Mouse (Mus musculus): ENCODE results near the gene Ergic1.

The Ergic1 gene

DNA sequence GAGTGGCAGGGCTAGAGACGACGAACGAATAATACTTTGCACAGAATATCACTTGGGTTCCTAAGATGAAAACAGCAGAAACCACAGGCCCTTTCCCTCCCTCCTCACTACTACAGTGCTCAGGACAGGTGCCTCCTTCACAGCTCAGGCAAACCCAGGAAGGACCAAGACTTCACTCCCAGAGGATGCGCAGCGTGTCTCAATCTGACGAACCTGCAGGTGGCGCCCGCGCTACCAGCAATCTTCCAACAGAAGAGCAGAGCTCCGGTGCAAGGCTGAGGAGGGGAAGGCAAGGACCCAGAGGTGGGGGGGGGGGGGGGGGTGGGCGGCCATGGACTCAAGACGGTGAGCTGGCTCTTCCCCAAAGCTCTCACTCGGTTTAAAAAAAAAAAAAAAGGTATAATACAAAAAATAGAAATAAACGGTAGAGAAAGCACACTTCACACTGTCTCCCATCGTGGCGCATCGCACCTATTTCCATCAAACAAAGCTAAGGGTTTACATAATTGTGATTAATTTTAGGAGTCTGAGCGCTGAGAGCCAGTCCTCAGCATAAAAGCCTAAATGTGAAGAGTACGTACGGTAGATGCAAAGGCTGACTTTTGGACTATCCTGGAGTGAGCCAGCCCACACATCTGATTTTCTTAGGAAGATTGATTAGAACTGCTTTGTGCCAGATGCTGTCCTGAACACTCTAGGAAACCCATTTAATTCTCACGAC is 99.1 kb downstream of the Ergic1 start:
- TF ChIP-seq GATA4 (IDR thresholded peaks at IDR 0.05; ENCODE audit: insufficient replicate concordance, low read length), result no peak

DNA sequence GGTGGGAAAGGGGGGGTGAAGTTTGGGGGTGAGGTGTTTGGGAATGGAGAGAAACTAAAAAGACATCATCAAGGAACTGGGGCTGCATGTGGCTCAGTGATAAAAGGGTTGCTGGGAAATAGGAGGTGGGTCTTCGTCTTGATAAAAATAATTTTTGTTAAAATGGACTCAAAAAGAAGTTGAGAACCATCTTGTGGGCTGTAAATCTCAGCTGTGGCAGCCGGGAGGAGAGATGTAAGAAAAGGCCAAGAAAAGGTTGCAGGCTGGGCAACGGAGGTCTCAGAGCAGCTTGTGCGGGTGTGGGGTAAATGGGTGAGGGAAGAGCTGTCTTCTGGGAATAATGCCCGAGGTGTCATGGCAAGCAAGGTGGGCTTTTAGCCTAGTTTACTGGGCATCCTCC is 100.9 kb downstream of the Ergic1 start:
- TF ChIP-seq GATA4 (IDR thresholded peaks at IDR 0.05; ENCODE audit: insufficient replicate concordance, low read length), result no peak

DNA sequence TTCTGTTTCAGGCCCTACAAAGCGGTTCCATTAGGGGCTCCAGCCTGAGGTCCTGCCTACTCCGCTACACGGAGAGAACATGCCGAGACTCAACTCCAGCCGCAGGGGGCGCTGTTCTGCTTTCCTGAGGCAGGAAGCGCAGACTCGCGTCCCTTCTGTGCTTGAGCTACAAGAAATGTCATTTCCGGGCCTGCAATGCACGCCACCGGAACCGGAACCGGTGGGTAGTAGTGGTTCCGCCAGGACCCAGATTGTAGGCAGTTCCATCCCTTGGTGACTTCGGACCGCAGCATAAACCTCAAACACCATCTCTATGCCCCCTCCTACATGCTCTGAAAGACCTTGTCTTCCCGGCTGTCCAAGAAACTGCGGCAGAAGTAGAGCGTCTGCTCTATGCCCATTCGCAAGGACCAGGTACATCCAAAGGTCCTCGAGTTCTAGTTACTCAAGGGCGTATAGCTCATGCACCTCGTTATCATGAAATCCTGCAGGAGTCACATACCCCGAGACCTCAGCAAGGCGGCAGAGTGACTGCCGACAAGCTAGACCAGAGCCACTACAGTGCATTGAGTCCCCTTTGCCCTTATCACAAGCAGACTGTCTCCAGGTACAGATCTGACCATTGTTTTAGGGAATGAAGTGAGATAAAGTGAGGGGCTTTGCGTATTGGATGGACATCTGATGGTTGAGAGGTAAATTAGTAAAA is 101.8 kb downstream of the Ergic1 start, which contains the start of gene Atp6v0e:
Atp6v0e (plus strand) TSS at position 254 of the 706 bp plus-strand sequence.
- TF ChIP-seq GATA4 (IDR thresholded peaks at IDR 0.05; ENCODE audit: insufficient replicate concordance, low read length), result peak; percentile 55; the same call in 1 of the 2 replicates

DNA sequence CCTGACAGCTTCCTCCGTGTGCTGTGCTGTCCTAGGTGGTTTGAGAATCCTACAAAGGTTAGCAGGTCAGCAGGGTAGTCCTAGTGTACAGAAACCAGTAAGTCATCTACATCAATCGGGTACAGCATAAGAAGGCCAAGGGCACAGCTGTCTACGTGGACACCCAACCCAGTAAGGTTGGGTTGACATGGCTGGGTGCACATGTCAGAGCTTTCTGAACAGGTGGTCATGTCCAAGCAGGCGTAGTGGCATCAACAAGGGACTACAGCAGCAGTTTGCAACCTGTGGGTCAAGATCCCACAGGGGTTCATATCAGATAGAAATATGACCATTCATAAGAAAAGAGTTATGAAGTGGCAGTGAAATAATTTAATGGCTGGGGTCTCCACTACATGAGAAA is 104.3 kb downstream of the Ergic1 start:
- TF ChIP-seq GATA4 (IDR thresholded peaks at IDR 0.05; ENCODE audit: insufficient replicate concordance, low read length), result no peak

DNA sequence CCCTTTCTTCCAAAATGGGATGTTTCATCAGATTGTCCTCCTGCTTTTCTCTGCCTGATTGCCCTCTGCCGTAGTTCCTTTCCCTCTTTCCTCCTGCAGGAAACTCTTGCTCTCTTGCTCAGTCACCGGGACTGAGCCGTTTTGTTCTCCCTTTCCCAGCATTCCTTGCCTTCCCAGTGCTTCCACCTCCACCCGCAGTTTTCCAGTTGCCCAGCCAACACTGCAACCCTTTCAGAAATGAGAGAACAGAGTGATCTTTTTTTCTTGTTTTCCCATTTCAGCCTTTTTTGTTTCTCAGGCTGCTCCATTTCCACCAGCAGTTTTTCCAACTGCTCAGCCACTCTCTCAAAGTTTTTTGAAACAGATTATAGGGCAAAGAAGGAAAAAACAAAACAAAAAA is 110.0 kb downstream of the Ergic1 start:
- TF ChIP-seq GATA4 (IDR thresholded peaks at IDR 0.05; ENCODE audit: insufficient replicate concordance, low read length), result no peak

DNA sequence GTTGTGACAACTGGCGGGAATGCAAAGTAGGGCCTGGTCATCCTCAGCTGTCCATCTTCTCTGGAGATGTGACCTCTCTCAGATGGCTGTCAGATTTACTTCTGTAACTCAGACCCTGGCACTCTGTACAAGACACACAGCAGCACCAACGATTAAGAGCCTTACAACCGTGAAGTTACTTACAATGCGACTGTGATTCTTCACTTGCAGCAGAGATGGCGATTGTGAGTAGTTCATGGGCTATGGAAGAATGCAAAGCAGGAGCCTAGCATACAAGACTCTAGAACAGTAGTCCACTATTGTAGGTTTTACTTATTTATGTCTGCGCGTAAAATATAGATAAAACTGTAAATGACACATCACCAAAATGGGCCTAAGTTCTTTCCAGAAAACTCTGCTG is 114.6 kb downstream of the Ergic1 start:
- no peak for TF ChIP-seq GATA4 (IDR thresholded peaks at IDR 0.05; ENCODE audit: insufficient replicate concordance, low read length)

DNA sequence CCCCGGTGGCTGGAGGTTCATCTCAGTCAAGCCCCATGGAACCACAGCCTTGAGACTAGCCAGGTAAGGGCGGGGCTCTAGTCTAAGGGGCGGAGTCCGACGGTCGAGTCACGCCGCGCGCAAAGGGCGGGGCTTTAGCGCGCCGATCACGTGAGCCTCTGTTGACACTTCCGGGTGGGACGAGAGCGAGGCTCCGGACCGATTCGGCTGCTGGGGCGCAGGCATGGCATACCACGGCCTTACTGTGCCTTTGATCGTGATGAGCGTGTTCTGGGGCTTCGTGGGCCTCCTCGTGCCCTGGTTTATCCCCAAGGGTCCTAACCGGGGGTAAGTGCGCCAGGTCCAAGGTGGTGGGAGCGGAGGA is 114.9 kb downstream of the Ergic1 start:
- TF ChIP-seq GATA4 (IDR thresholded peaks at IDR 0.05; ENCODE audit: insufficient replicate concordance, low read length), result peak; percentile 18; the same call in 1 of the 2 replicates

DNA sequence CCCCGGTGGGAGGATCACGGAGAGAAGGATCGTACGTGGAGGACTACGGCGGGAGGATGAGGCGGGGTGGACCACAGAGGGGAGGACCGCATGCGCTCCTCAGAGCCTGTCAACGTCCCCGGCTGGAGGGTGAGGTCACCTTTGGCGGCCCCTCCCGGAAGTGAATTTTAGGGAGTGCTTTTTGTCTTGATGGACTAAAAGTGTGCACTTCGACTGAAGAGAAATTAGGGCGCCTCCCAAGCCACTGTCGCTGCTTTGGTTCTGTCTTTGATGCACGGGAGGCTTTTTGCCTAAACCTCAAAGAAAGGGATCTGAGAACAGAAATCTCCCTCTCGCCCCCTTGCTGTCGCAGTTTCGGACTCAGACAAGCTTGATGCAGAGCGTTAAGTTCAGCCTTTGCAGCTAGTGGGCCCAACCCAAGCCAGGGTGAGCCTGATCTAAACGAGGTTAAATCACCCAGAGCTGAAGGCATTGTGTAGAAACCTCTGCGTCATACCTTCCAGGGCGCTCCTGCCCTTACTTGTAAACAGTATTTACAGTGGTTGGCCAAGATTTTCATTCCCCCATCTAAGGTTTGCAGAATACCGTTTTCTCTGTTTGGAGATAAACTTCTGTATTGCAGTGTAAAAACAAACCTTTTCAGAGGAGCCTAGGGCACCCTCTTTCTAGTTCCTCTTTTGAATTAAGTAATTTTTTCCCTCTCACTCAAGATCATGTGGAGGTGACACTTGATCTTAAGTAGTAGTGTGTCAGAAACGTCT is 115.5 kb downstream of the Ergic1 start:
- TF ChIP-seq GATA4 (IDR thresholded peaks at IDR 0.05; ENCODE audit: insufficient replicate concordance, low read length), result no peak

DNA sequence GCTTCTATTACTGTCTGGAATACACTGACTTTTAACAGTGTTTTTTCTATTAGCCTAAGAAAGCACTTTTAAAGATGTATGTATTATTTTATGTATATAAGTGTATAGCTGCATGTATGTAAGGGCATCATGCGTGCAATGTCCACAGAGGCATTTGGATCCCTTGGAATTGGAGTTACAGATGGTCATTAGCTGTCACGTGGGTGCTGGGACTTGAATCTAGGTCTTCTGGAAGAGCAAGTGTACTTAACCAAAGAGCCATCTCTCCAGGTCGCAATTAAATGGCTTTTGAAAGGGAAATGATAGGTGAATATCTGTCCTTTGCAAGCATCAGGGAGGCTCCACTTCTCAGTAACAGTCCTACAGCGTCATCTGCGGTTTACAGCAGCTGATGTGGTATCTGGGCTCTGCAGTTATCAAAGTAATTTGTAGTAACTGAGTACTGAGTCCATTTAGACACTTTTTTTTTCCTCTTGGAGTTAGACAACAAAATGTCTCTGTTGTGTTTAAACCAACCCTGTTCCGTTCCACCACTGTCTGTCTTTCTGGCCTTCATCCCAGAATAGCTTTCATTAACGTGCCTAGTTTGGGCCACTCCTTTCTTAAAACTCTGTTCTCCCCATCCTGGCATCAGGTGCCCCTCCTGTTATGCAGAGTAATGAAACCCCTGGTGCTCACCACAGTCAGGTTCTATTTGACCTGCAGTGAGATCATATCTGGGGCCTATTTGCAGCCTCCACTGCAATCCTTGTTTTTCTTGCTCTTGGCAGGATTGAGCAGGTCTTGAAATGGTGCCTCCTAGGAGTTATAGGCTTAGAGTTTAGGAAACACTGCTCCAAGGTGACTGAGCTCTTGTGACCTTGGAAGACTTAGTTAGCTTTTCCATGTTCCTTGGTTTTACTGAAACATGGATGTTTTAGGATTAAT is 116.7 kb downstream of the Ergic1 start:
- no peak for TF ChIP-seq GATA4 (IDR thresholded peaks at IDR 0.05; ENCODE audit: insufficient replicate concordance, low read length)

DNA sequence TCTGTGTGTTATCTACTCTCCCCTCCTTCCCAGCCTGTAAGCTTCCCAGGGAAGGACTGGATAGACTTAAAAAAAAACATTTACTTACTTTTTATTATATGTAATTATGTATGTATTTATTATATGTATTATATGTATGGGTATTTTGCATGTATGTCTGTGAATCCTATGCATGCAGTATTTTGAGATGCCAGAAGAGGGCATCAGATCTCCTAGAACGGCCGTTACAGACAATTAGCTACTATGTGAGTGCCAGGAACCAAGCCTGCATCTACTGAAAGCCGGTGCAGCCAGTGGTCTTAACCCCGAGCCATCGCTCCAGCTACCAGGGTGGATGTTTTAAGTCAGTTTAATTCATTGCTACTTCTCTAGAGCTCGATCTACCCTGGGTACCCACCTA is 120.0 kb downstream of the Ergic1 start:
- no peak for TF ChIP-seq GATA4 (IDR thresholded peaks at IDR 0.05; ENCODE audit: insufficient replicate concordance, low read length)

DNA sequence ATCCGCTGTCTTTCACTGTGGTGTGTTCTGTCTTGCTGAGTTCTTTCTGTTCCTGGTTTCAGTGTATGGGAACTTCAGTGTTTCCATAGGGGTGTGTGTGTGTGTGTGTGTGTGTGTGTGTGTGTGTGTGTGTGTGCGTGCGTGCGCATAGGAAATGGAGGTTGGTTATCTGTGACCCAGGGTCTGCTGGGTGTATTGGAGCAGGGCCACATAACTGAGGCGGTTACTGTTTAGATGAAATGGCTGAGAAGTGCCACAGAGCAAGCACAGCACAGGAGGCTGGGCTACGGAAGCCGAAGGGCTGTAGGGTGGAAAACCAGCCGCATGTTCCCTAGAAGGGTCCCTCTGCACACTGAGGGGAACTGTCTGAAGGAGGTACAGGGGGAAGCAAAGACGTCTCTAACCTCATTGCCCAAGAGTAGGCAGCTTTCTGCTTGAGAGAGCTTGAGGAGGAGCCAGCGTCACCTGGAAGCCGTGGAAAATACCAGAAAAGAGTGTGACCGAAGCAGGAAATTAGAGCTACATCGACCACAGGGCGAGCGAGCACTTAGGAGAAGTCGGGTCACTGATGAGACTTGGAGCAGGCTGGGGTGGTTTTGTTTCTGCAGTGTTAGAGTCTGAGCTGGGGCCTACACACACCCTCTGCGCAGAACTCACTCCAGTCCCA is 125.2 kb downstream of the Ergic1 start:
- TF ChIP-seq GATA4 (IDR thresholded peaks at IDR 0.05; ENCODE audit: insufficient replicate concordance, low read length), result no peak

DNA sequence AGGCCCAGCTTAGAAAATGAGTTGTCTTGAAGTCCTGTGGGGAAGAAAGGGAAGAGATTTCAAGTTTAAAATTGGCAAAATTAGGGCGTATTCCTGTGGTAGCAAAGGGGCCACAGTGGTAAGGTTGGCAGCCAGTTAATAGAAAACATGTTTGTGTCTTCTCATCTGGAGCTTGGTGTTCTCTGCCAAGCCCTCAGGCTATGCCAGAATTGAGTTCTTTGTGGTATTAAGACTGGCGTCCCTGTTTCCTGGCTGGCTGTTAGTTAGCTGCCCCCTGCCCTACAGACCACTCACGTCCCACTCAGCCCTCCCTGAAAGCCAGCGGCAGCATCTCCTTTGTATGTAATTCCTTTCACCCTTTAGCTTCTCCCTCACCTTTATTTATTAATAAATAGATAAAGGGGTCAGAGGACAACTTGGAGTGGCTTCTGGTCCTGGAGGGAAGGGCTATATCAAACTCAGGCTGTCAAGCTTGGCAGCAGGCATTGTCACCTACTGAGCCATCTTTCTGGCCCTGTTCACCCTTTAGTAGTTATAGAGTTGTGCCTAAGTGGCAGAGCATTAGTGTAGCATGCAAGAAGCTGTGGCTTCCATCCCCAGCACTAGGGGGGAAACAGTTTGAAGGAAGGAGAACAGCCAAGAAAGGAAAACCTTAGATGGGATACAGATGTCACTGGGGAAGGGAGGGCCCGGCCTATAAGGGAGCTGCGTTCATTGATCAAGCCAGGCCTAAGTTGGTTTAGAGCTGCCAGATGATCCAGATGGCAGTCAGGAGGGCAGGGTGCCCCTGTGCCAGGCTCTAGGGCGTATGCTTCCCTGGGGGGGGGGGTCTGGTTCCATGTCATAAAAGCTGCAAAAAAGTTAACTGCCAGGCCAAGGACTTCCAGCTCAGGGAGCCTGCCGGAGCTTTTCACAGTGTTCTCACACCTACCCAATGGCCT is 127.8 kb downstream of the Ergic1 start:
- no peak for TF ChIP-seq GATA4 (IDR thresholded peaks at IDR 0.05; ENCODE audit: insufficient replicate concordance, low read length)

DNA sequence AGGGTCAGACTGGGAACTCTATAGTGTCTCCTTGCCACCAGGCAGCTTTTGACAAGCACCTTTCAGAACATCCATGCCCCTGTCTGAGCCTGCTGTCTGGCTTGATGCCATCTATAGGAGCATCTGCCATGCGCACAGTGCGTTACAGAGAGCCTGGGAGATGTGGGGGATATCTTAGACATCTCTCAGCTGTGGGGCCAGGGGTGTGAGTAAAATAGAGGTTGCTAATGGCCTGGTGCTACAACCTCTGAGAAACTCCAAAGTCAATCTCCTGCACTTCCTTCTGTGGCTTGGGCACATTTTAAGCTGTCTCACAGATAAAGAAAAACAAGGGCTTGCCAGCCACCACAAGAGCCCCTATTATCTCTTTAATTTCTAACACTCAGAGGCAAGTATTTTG is 128.5 kb downstream of the Ergic1 start:
- TF ChIP-seq GATA4 (IDR thresholded peaks at IDR 0.05; ENCODE audit: insufficient replicate concordance, low read length), result no peak
